Mouse (Mus musculus) thymus, adult 2 months (tissue): ENCODE results near the gene Abhd12b.

Experiments used
- CTCF ChIP-seq: fragments of 200-500 bp; IDR thresholded peaks from 2 replicates; pipeline ENCODE4 v1.5.1; 2012; ENCODE audit warnings: mild to moderate bottlenecking, control low read depth, low read length, moderate library complexity, borderline replicate concordance; ENCODE audit not compliant: control insufficient read depth, poor library complexity, insufficient read depth; ENCODE audit errors: extremely low read depth
- POLR2A ChIP-seq: fragments of 200-500 bp; IDR thresholded peaks from 2 replicates; pipeline ENCODE4 v1.6.1; 2012; ENCODE audit warnings: mild to moderate bottlenecking, low read length, control low read depth, moderate library complexity; ENCODE audit not compliant: control insufficient read depth, poor library complexity, insufficient read depth; ENCODE audit errors: extremely low read depth

- TF ChIP-seq CTCF (no peak), POLR2A (no peak)
Measured at GRCm38 (mm10) chr12:70111117-70111366, 42.9 kb upstream of the Abhd12b start.
